Mouse (Mus musculus) granulocyte monocyte progenitor cell, adult 5-6 weeks (primary cell): Measurements from ENCODE around the gene Vmn1r117. TPM values are rescaled to one million over a fixed set of nuclear protein-coding genes. Genes with fewer than 3 reads are reported as not detected.
"Not testable (repeated sequence)": the region's sequence is repeated elsewhere in the genome, so short reads cannot be mapped to it uniquely, and the experiment has no call there.

Experiments used
- ATAC-seq: replicated peaks from 2 replicates; pipeline ENCODE4 v1.8.0; 2016; ENCODE audit warnings: mild to moderate bottlenecking, moderate TSS enrichment, inconsistent platforms; ENCODE audit not compliant: poor library complexity, severe bottlenecking
- total RNA-seq, 2 experiments: library from RNA; stranded (forward) in 1 of 2; stranded (reverse) in 1 of 2; fragments of 200-712, 200-1000 nt in 1 of 2; fragments of >200 nt in 1 of 2; fragmentation: Nextera tagmentation in 1 of 2; gene quantifications; 2 replicates each; pipeline ENCODE4 v1.2.3; 2014 to 2017

The Vmn1r117 gene
- total RNA-seq (2014; fragmentation: Nextera tagmentation) (not detected in 2 replicates), total RNA-seq (2017) (not detected in 2 replicates)

GRCm38 (mm10) chr7:20884021-20884420 lies at the start of gene Vmn1r117:
Gene Vmn1r117, minus strand, starts transcription at chr7:20884121.
- not testable (repeated sequence) for ATAC-seq

DNA sequence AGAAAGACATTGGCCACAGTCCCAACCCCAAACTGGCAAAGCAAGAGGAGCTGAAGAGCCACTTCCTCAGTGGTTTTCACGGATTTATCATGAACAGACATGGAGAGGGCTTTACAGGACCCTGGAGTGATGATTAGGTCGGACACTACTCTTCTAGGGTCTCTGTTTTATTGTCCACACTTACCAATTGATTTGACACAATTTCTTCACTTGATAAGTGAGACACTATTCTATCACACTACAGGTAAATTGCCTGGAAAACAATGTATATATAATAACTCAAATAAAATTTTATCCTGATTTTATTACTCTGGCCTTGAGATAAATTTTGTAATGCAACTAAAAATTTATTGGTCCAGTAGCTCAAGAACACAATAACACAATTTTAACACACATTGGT lies 28.3 kb upstream of the Vmn1r117 start, which contains the start of gene Vmn1r118:
Gene Vmn1r118, minus strand, starts transcription at position 101 of the 400 bp plus-strand sequence.
- ATAC-seq: not testable (repeated sequence)

GRCm38 (mm10) chr7:20871956-20872355 lies 12.0 kb downstream of the Vmn1r117 start, which contains the start of gene Vmn1r116:
Gene Vmn1r116, plus strand, starts transcription at chr7:20872256.
- not testable (repeated sequence) for ATAC-seq

- ATAC-seq: not testable (repeated sequence)
These were observed 39.0 kb downstream of the Vmn1r117 start, which contains the start of gene Vmn1r115 for GRCm38 (mm10) chr7:20844885-20845284. Gene Vmn1r115, minus strand, starts transcription at chr7:20844985.

Other genes starting within 250 kb of the Vmn1r117 start
- gene Vmn1r107, start 215.2 kb downstream of the Vmn1r117 start, total RNA-seq (2014; fragmentation: Nextera tagmentation): not detected in 2 replicates
- not detected in 2 replicates for gene Vmn1r107, start 215.2 kb downstream of the Vmn1r117 start, total RNA-seq (2017)
- not detected in 2 replicates for gene Vmn1r111, start 180.9 kb downstream of the Vmn1r117 start, total RNA-seq (2014; fragmentation: Nextera tagmentation)
- not detected in 2 replicates for gene Vmn1r111, start 180.9 kb downstream of the Vmn1r117 start, total RNA-seq (2017)
- gene Gm10668, start 153.5 kb downstream of the Vmn1r117 start, total RNA-seq (2014; fragmentation: Nextera tagmentation): not detected in 2 replicates
- gene Gm10668, start 153.5 kb downstream of the Vmn1r117 start, total RNA-seq (2017): not detected in 2 replicates
- gene Vmn1r112, start 112.9 kb downstream of the Vmn1r117 start, total RNA-seq (2014; fragmentation: Nextera tagmentation): not detected in 2 replicates
- gene Vmn1r112, start 112.9 kb downstream of the Vmn1r117 start, total RNA-seq (2017): not detected in 2 replicates
- not detected in 2 replicates for gene Vmn1r113, start 96.8 kb downstream of the Vmn1r117 start, total RNA-seq (2014; fragmentation: Nextera tagmentation)
- gene Vmn1r113, start 96.8 kb downstream of the Vmn1r117 start, total RNA-seq (2017): not detected in 2 replicates
- not detected in 2 replicates for gene Vmn1r114, start 71.9 kb downstream of the Vmn1r117 start, total RNA-seq (2014; fragmentation: Nextera tagmentation)
- not detected in 2 replicates for gene Vmn1r114, start 71.9 kb downstream of the Vmn1r117 start, total RNA-seq (2017)
- gene Vmn1r115, start 39.1 kb downstream of the Vmn1r117 start, total RNA-seq (2014; fragmentation: Nextera tagmentation): not detected in 2 replicates
- not detected in 2 replicates for gene Vmn1r115, start 39.1 kb downstream of the Vmn1r117 start, total RNA-seq (2017)
- not detected in 2 replicates for gene Vmn1r116, start 11.9 kb downstream of the Vmn1r117 start, total RNA-seq (2014; fragmentation: Nextera tagmentation)
- not detected in 2 replicates for gene Vmn1r116, start 11.9 kb downstream of the Vmn1r117 start, total RNA-seq (2017)
- gene Vmn1r118, start 28.2 kb upstream of the Vmn1r117 start, total RNA-seq (2014; fragmentation: Nextera tagmentation): not detected in 2 replicates
- not detected in 2 replicates for gene Vmn1r118, start 28.2 kb upstream of the Vmn1r117 start, total RNA-seq (2017)
- not detected in 2 replicates for gene Vmn1r119, start 128.3 kb upstream of the Vmn1r117 start, total RNA-seq (2014; fragmentation: Nextera tagmentation)
- not detected in 2 replicates for gene Vmn1r119, start 128.3 kb upstream of the Vmn1r117 start, total RNA-seq (2017)
- not detected in 2 replicates for gene Vmn1r120, start 169.7 kb upstream of the Vmn1r117 start, total RNA-seq (2014; fragmentation: Nextera tagmentation)
- gene Vmn1r120, start 169.7 kb upstream of the Vmn1r117 start, total RNA-seq (2017): not detected in 2 replicates
- not detected in 2 replicates for gene Vmn1r121, start 214.4 kb upstream of the Vmn1r117 start, total RNA-seq (2014; fragmentation: Nextera tagmentation)
- gene Vmn1r121, start 214.4 kb upstream of the Vmn1r117 start, total RNA-seq (2017): not detected in 2 replicates